Mouse (Mus musculus): ENCODE data around the gene Nr2c2ap.

Nr2c2ap gene

GRCm38 (mm10) chr8:70170116-70170515 lies 39.0 kb downstream of the Nr2c2ap start:
- DNase-seq, result no peak

- DNase-seq, result no peak
These were observed 39.6 kb downstream of the Nr2c2ap start for GRCm38 (mm10) chr8:70170748-70171147.

GRCm38 (mm10) chr8:70171240-70171639 lies 40.1 kb downstream of the Nr2c2ap start:
- DNase-seq, result peak; percentile 34

GRCm38 (mm10) chr8:70172043-70172681 lies 41.0 kb downstream of the Nr2c2ap start, which contains the start of gene Tmem161a:
Tmem161a (plus strand) TSS chr8:70172356.
- peak; percentile 94 for DNase-seq

GRCm38 (mm10) chr8:70173320-70173719 lies 42.2 kb downstream of the Nr2c2ap start:
- peak; percentile 77 for DNase-seq

- DNase-seq, result no peak
These were observed 42.9 kb downstream of the Nr2c2ap start for GRCm38 (mm10) chr8:70174079-70174478.

- DNase-seq, result no peak
These were observed 47.1 kb downstream of the Nr2c2ap start for GRCm38 (mm10) chr8:70178231-70178630.

GRCm38 (mm10) chr8:70179082-70179481 lies 47.9 kb downstream of the Nr2c2ap start:
- DNase-seq, result no peak

GRCm38 (mm10) chr8:70181212-70181902 lies 50.2 kb downstream of the Nr2c2ap start:
- DNase-seq, result peak; percentile 78

- no peak for DNase-seq
These were observed 50.7 kb downstream of the Nr2c2ap start for GRCm38 (mm10) chr8:70181903-70182252.

GRCm38 (mm10) chr8:70183194-70183593 lies 52.1 kb downstream of the Nr2c2ap start:
- DNase-seq, result no peak

Measured in liver (tissue).